Comparison of ENCODE assay signal across 19 mouse cellular contexts in the genomic region with DNA sequence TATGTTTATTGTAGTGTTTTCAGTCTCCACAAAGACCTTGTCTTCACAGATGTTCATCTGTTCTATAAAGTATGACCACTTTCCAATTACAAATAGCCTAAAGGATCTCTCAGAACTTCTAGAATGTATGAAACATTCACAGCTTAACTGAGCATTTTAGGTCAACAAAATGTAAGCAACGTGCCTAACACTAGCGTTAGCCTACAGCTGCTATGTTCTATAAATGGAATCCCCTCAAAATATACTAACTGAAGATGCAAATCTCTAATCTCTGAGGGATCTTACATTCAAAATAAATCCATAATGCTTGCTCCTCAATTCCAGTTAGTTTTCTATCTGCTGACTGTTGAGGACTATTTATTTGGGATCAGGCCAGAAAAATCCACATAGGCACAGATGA.
"Had no signal": no experiment of that assay in that cellular context is flagged by ENCODE, and none has a peak within 500 bp of the region (broad histone marks: within the 10 kb centered on the region; RNA-seq: fewer than 3 reads in every experiment).

No protein-coding gene starts in this region.

- DNase-seq: lung, adult 18-20 months; lung, embryonic 14.5 days; lung, postnatal 10 days; lung, postnatal 4 days; midbrain, embryonic 14.5 days; retina, postnatal 1 day; right cerebral cortex, adult 18-20 months; right cerebral cortex, postnatal 25 days; right cerebral cortex, postnatal 4 days; spleen, adult 18-20 months; thymus, adult 18-20 months; thymus, postnatal 14 days; thymus, postnatal 4 days had no signal

- H3K4me3 ChIP-seq: midbrain, embryonic 10.5 days; midbrain, embryonic 12.5 days; myocyte; neural tube, embryonic 13.5 days; neural tube, embryonic 15.5 days had no signal

- ATAC-seq: midbrain, embryonic 16.5 days had no signal

- H3K27ac ChIP-seq: midbrain, embryonic 10.5 days; midbrain, embryonic 12.5 days; neural tube, embryonic 13.5 days; neural tube, embryonic 15.5 days had no signal
